Comparison of ENCODE assay signal across 34 mouse cellular contexts in genomic region chr6:28459221-28459668, GRCm38 (mm10). TPM values are rescaled to one million over a fixed set of nuclear protein-coding genes. Genes with fewer than 3 reads are reported as not detected.
A peak's percentile ranks its signal among the peaks of the same experiment; 100 is the strongest.
DNase-seq lines count a peak whose midpoint lies in the region; ATAC-seq and TF ChIP-seq lines count a peak whose summit lies in the region.
"Had no signal": no experiment of that assay in that cellular context is flagged by ENCODE, and none has a peak within 500 bp of the region (broad histone marks: within the 10 kb centered on the region; RNA-seq: fewer than 3 reads in every experiment).

No protein-coding gene starts in this region.

- no peaks in the 10 kb centered on the region for H3K79me2 ChIP-seq in liver, adult 2 months (ENCODE audit: control insufficient read depth, insufficient read depth, low read length)

- H3K36me3 ChIP-seq in liver, adult 2 months (ENCODE audit: control insufficient read depth, insufficient read depth, low read length) = no peaks in the 10 kb centered on the region
- no peaks in the 10 kb centered on the region for H3K36me3 ChIP-seq in liver, embryonic 14.5 days (replicated peaks; ENCODE audit: control insufficient read depth, insufficient read depth, low read depth)
- no peaks in the 10 kb centered on the region for H3K36me3 ChIP-seq in hindbrain, embryonic 12.5 days
- no peaks in the 10 kb centered on the region for H3K36me3 ChIP-seq in midbrain, embryonic 11.5 days (ENCODE audit: control insufficient read depth, insufficient read depth, low read length)
- H3K36me3 ChIP-seq: embryonic facial prominence, embryonic 13.5 days; hindbrain, embryonic 15.5 days; midbrain, embryonic 13.5 days; neural tube, embryonic 13.5 days had no signal

- H3K27ac ChIP-seq in liver, adult 2 months (replicated peaks; ENCODE audit: insufficient read depth, low read depth, low read length) = peak overlapping the region; percentile 83
- H3K27ac ChIP-seq in liver, embryonic 14.5 days = no peak overlapping the region
- no peak overlapping the region for H3K27ac ChIP-seq in hindbrain, embryonic 12.5 days
- H3K27ac ChIP-seq in midbrain, embryonic 11.5 days (ENCODE audit: low read depth, low read length) = no peak overlapping the region
- H3K27ac ChIP-seq: embryonic facial prominence, embryonic 13.5 days; hindbrain, embryonic 15.5 days; midbrain, embryonic 13.5 days; neural tube, embryonic 13.5 days had no signal

- TF ChIP-seq EP300 in liver, embryonic 14.5 days (IDR thresholded peaks at IDR 0.05; ENCODE audit: low read depth) = no peak

- H3K9ac ChIP-seq in liver, adult 2 months (ENCODE audit: low read depth, low read length) = no peak overlapping the region; the same call in 1 of the 2 replicates
- no peak overlapping the region for H3K9ac ChIP-seq in liver, embryonic 14.5 days (replicated peaks)
- no peak overlapping the region for H3K9ac ChIP-seq in hindbrain, embryonic 12.5 days
- no peak overlapping the region for H3K9ac ChIP-seq in midbrain, embryonic 11.5 days (ENCODE audit: low read length)
- H3K9ac ChIP-seq: embryonic facial prominence, embryonic 13.5 days; hindbrain, embryonic 15.5 days; midbrain, embryonic 13.5 days; neural tube, embryonic 13.5 days had no signal

- no peaks in the 10 kb centered on the region for H3K9me3 ChIP-seq in liver, embryonic 14.5 days (ENCODE audit: control insufficient read depth, low read length)
- H3K9me3 ChIP-seq in hindbrain, embryonic 12.5 days (replicated peaks) = no peaks in the 10 kb centered on the region
- no peaks in the 10 kb centered on the region for H3K9me3 ChIP-seq in midbrain, embryonic 11.5 days (ENCODE audit: control insufficient read depth, low read length)
- H3K9me3 ChIP-seq: embryonic facial prominence, embryonic 13.5 days; hindbrain, embryonic 15.5 days; midbrain, embryonic 13.5 days; neural tube, embryonic 13.5 days had no signal

- peak; percentile 98 for DNase-seq in liver, adult 2 months (ENCODE audit: extremely low read depth, low read depth, low spot score)
- no peak for DNase-seq in liver, embryonic 14.5 days (ENCODE audit: low read depth in 3 of 3, low spot score in 3 of 3)
- no peak for DNase-seq in spleen, adult 18-20 months
- no peak for DNase-seq in midbrain, embryonic 11.5 days (ENCODE audit: low spot score, missing footprints)
- no peak for DNase-seq in heart, postnatal 4 days
- DNase-seq: adrenal gland, postnatal 25 days; B cell, adult 2 months; cerebellum, adult 11-12 months; cerebellum, postnatal 10 days; gastrocnemius, postnatal 25 days; heart, adult 18-20 months; kidney, adult 11 months; kidney, postnatal 14 days; lung, postnatal 10 days; right cerebral cortex, postnatal 4 days had no signal

- peaks cover 18% of the 10 kb centered on the region for H3K4me1 ChIP-seq in liver, adult 2 months (ENCODE audit: control insufficient read depth, insufficient read depth, low read length)
- H3K4me1 ChIP-seq in liver, embryonic 14.5 days (replicated peaks; ENCODE audit: control insufficient read depth in 2 of 2, insufficient read depth in 2 of 2, low read length in 1 of 2) = peaks cover 0 to 5% of the 10 kb centered on the region in 2 experiments; a peak in 1 of 4 replicates
- no peaks in the 10 kb centered on the region; the same call in 1 of the 2 replicates for H3K4me1 ChIP-seq in hindbrain, embryonic 12.5 days
- H3K4me1 ChIP-seq in midbrain, embryonic 11.5 days (ENCODE audit: control insufficient read depth, insufficient read depth, low read length) = no peaks in the 10 kb centered on the region
- H3K4me1 ChIP-seq: embryonic facial prominence, embryonic 13.5 days; hindbrain, embryonic 15.5 days; midbrain, embryonic 13.5 days had no signal

- no peak for TF ChIP-seq POLR2A in liver, adult 2 months (IDR thresholded peaks at IDR 0.05; ENCODE audit: extremely low read depth, insufficient read depth, low read length)

- H3K4me2 ChIP-seq in liver, embryonic 14.5 days (ENCODE audit: low read depth) = no peak overlapping the region
- no peak overlapping the region for H3K4me2 ChIP-seq in hindbrain, embryonic 12.5 days (replicated peaks)
- no peak overlapping the region for H3K4me2 ChIP-seq in midbrain, embryonic 11.5 days
- H3K4me2 ChIP-seq: embryonic facial prominence, embryonic 13.5 days; heart, embryonic 11.5 days; hindbrain, embryonic 15.5 days; midbrain, embryonic 13.5 days; neural tube, embryonic 13.5 days had no signal

- no peaks in the 10 kb centered on the region for H3K27me3 ChIP-seq in liver, adult 2 months (ENCODE audit: control insufficient read depth, insufficient read depth, low read length)
- no peaks in the 10 kb centered on the region for H3K27me3 ChIP-seq in liver, embryonic 14.5 days (ENCODE audit: control insufficient read depth, insufficient read depth, low read length)
- no peaks in the 10 kb centered on the region for H3K27me3 ChIP-seq in hindbrain, embryonic 12.5 days
- H3K27me3 ChIP-seq in midbrain, embryonic 11.5 days (ENCODE audit: control insufficient read depth, insufficient read depth, low read length) = no peaks in the 10 kb centered on the region
- H3K27me3 ChIP-seq: midbrain, embryonic 13.5 days; neural tube, embryonic 13.5 days had no signal

- no peak for TF ChIP-seq CTCF in liver, adult 2 months (IDR thresholded peaks at IDR 0.05; ENCODE audit: low read depth, low read length)
- no peak for TF ChIP-seq CTCF in liver, embryonic 14.5 days (IDR thresholded peaks at IDR 0.05; ENCODE audit: low read depth)

- no peak overlapping the region for H3K4me3 ChIP-seq in liver, adult 2 months (ENCODE audit: insufficient read depth, low read depth, low read length)
- no peak overlapping the region for H3K4me3 ChIP-seq in liver, embryonic 14.5 days (ENCODE audit: insufficient read depth in 1 of 2, low read depth in 2 of 2, low read length in 2 of 2)
- no peak overlapping the region for H3K4me3 ChIP-seq in hindbrain, embryonic 12.5 days
- no peak overlapping the region for H3K4me3 ChIP-seq in midbrain, embryonic 11.5 days (ENCODE audit: low read depth, low read length)
- H3K4me3 ChIP-seq: embryonic facial prominence, embryonic 13.5 days; hindbrain, embryonic 15.5 days; midbrain, embryonic 13.5 days; neural tube, embryonic 13.5 days had no signal

- ATAC-seq in liver, embryonic 14.5 days (ENCODE audit: insufficient read depth) = peak; percentile 84
- 0 out of 2 replicates have a peak, but pooled peaks have one; percentile 30 for ATAC-seq in megakaryocyte progenitor cell, adult 5-6 weeks (replicated peaks; ENCODE audit: poor library complexity)
- ATAC-seq in hindbrain, embryonic 12.5 days (ENCODE audit: low FRiP score) = no peak
- ATAC-seq in midbrain, embryonic 11.5 days (ENCODE audit: low FRiP score) = no peak
- ATAC-seq: forebrain, embryonic 16.5 days; inflammation-experienced regulatory T-cells, adult 6 months; midbrain, embryonic 13.5 days had no signal

RNA-seq across cellular contexts. Expression of gene Pax4, which starts 10.1 kb away (rescaled TPM):
- total RNA-seq in liver, adult 2 months (2014; rRNA removed) = not detected in 2 replicates
- polyA plus RNA-seq in liver, adult 2 months (2012; rRNA removed) = not detected in 2 replicates
- not detected in 2 replicates for polyA plus RNA-seq in liver, embryonic 14.5 days (2012; rRNA removed)
- polyA plus RNA-seq in liver, embryonic 14.5 days (2014; fragmentation: Nextera tagmentation; extraction: Ambion mirVana) = not detected in 2 replicates
- total RNA-seq in megakaryocyte progenitor cell, adult 5-6 weeks (2015) = not detected in 2 replicates
- total RNA-seq in megakaryocyte progenitor cell, adult 5-6 weeks (2017) = not detected in 2 replicates
- not detected in 2 replicates for polyA plus RNA-seq in hindbrain, embryonic 12.5 days (2016; fragmentation: Nextera tagmentation; extraction: Ambion mirVana)
- polyA plus RNA-seq in midbrain, embryonic 11.5 days (2014; fragmentation: Nextera tagmentation; extraction: Ambion mirVana) = not detected in 2 replicates
- not detected for total RNA-seq in heart, postnatal 4 days (2021)
- total RNA-seq: adrenal gland, adult 18-20 months; adrenal gland, postnatal 25 days; common myeloid progenitor, adult 5-6 weeks; gastrocnemius, postnatal 25 days; heart, adult 18-20 months; hematopoietic stem cell, adult 5-6 weeks; layer of hippocampus, adult 18-20 months; layer of hippocampus, postnatal 14 days; left cerebral cortex, postnatal 10 days had no signal
- polyA plus RNA-seq: embryonic facial prominence, embryonic 13.5 days; forebrain, embryonic 11.5 days; heart, embryonic 11.5 days; heart, embryonic 16.5 days; hindbrain, embryonic 15.5 days; inflammation-experienced regulatory T-cells, adult 6 months; kidney, embryonic 14.5 days; limb, embryonic 11.5 days; midbrain, embryonic 13.5 days; neural tube, embryonic 13.5 days had no signal

RNA-seq across cellular contexts. Expression of gene Snd1, which starts 15.7 kb away (rescaled TPM):
- 64.2 and 85.4 TPM in 2 replicates for total RNA-seq in liver, adult 2 months (2014; rRNA removed)
- polyA plus RNA-seq in liver, adult 2 months (2012; rRNA removed) = 83.9 and 88.6 TPM in 2 replicates
- polyA plus RNA-seq in liver, embryonic 14.5 days (2012; rRNA removed) = 27.4 and 31.5 TPM in 2 replicates
- polyA plus RNA-seq in liver, embryonic 14.5 days (2014; fragmentation: Nextera tagmentation; extraction: Ambion mirVana) = 43.2 and 47.7 TPM in 2 replicates
- total RNA-seq in megakaryocyte progenitor cell, adult 5-6 weeks (2015) = 85.0 and 89.1 TPM in 2 replicates
- 177 and 186 TPM in 2 replicates for total RNA-seq in megakaryocyte progenitor cell, adult 5-6 weeks (2017)
- polyA plus RNA-seq in hindbrain, embryonic 12.5 days (2016; fragmentation: Nextera tagmentation; extraction: Ambion mirVana) = 113 TPM in 2 replicates
- polyA plus RNA-seq in midbrain, embryonic 11.5 days (2014; fragmentation: Nextera tagmentation; extraction: Ambion mirVana) = 80.0 and 88.9 TPM in 2 replicates
- 100 to 1,000 TPM; 118 to 128 TPM for total RNA-seq in heart, postnatal 4 days (2021)

RNA-seq across cellular contexts. Expression of gene Gcc1, which starts 31.1 kb away (rescaled TPM):
- total RNA-seq in liver, adult 2 months (2014; rRNA removed) = 9.9 and 12.0 TPM in 2 replicates
- polyA plus RNA-seq in liver, adult 2 months (2012; rRNA removed) = 3.9 and 4.3 TPM in 2 replicates
- polyA plus RNA-seq in liver, embryonic 14.5 days (2012; rRNA removed) = 2.1 and 2.9 TPM in 2 replicates
- 2.3 TPM in 2 replicates for polyA plus RNA-seq in liver, embryonic 14.5 days (2014; fragmentation: Nextera tagmentation; extraction: Ambion mirVana)
- total RNA-seq in megakaryocyte progenitor cell, adult 5-6 weeks (2015) = 4.0 and 4.4 TPM in 2 replicates
- 9.5 and 10.2 TPM in 2 replicates for total RNA-seq in megakaryocyte progenitor cell, adult 5-6 weeks (2017)
- 16.0 and 16.4 TPM in 2 replicates for polyA plus RNA-seq in hindbrain, embryonic 12.5 days (2016; fragmentation: Nextera tagmentation; extraction: Ambion mirVana)
- polyA plus RNA-seq in midbrain, embryonic 11.5 days (2014; fragmentation: Nextera tagmentation; extraction: Ambion mirVana) = 8.2 and 8.9 TPM in 2 replicates
- total RNA-seq in heart, postnatal 4 days (2021) = 1 to 10 TPM; 8.6 TPM

RNA-seq across cellular contexts. Expression of gene Fscn3, which starts 31.7 kb away (rescaled TPM):
- 0.09 TPM in 1 of 2 replicates, not detected in the other for total RNA-seq in liver, adult 2 months (2014; rRNA removed)
- 0.06 TPM in 1 of 2 replicates, not detected in the other for polyA plus RNA-seq in liver, adult 2 months (2012; rRNA removed)
- 0.50 and 0.51 TPM in 2 replicates for polyA plus RNA-seq in liver, embryonic 14.5 days (2012; rRNA removed)
- polyA plus RNA-seq in liver, embryonic 14.5 days (2014; fragmentation: Nextera tagmentation; extraction: Ambion mirVana) = 0.34 and 0.69 TPM in 2 replicates
- not detected in 2 replicates for total RNA-seq in megakaryocyte progenitor cell, adult 5-6 weeks (2015)
- not detected in 2 replicates for total RNA-seq in megakaryocyte progenitor cell, adult 5-6 weeks (2017)
- not detected in 2 replicates for polyA plus RNA-seq in hindbrain, embryonic 12.5 days (2016; fragmentation: Nextera tagmentation; extraction: Ambion mirVana)
- not detected in 2 replicates for polyA plus RNA-seq in midbrain, embryonic 11.5 days (2014; fragmentation: Nextera tagmentation; extraction: Ambion mirVana)
- not detected for total RNA-seq in heart, postnatal 4 days (2021)
- total RNA-seq: adrenal gland, adult 18-20 months; adrenal gland, postnatal 25 days; common myeloid progenitor, adult 5-6 weeks; gastrocnemius, postnatal 25 days; heart, adult 18-20 months; hematopoietic stem cell, adult 5-6 weeks; layer of hippocampus, adult 18-20 months; layer of hippocampus, postnatal 14 days had no signal
- polyA plus RNA-seq: embryonic facial prominence, embryonic 13.5 days; forebrain, embryonic 11.5 days; forebrain, embryonic 16.5 days; heart, embryonic 11.5 days; heart, embryonic 16.5 days; hindbrain, embryonic 15.5 days; kidney, embryonic 14.5 days; limb, embryonic 11.5 days; neural tube, embryonic 13.5 days had no signal

RNA-seq across cellular contexts. Expression of gene Arf5, which starts 35.9 kb away (rescaled TPM):
- 165 and 194 TPM in 2 replicates for total RNA-seq in liver, adult 2 months (2014; rRNA removed)
- polyA plus RNA-seq in liver, adult 2 months (2012; rRNA removed) = 215 and 326 TPM in 2 replicates
- 299 and 365 TPM in 2 replicates for polyA plus RNA-seq in liver, embryonic 14.5 days (2012; rRNA removed)
- 383 and 408 TPM in 2 replicates for polyA plus RNA-seq in liver, embryonic 14.5 days (2014; fragmentation: Nextera tagmentation; extraction: Ambion mirVana)
- total RNA-seq in megakaryocyte progenitor cell, adult 5-6 weeks (2015) = 45.1 and 45.5 TPM in 2 replicates
- 44.2 and 45.2 TPM in 2 replicates for total RNA-seq in megakaryocyte progenitor cell, adult 5-6 weeks (2017)
- polyA plus RNA-seq in hindbrain, embryonic 12.5 days (2016; fragmentation: Nextera tagmentation; extraction: Ambion mirVana) = 325 and 330 TPM in 2 replicates
- 307 and 332 TPM in 2 replicates for polyA plus RNA-seq in midbrain, embryonic 11.5 days (2014; fragmentation: Nextera tagmentation; extraction: Ambion mirVana)
- 100 to 1,000 TPM; 199 to 205 TPM for total RNA-seq in heart, postnatal 4 days (2021)

Comparison
In these comparisons a context has a peak if more than half of its experiments do, and no peak if none do; other contexts are left out.
1. ATAC-seq: peak in liver, embryonic 14.5 days (single experiment) and megakaryocyte progenitor cell, adult 5-6 weeks (single experiment); none in hindbrain, embryonic 12.5 days (single experiment) and midbrain, embryonic 11.5 days (single experiment).